Mouse (Mus musculus) lung, adult 2 months (tissue): Measurements from ENCODE around the gene Dgcr6. TPM values are rescaled to one million over a fixed set of nuclear protein-coding genes. Genes with fewer than 3 reads are reported as not detected.
"Not testable (repeated sequence)": the region's sequence is repeated elsewhere in the genome, so short reads cannot be mapped to it uniquely, and the experiment has no call there.

Experiments
- DNase-seq: peaks from one replicate; pipeline ENCODE4 v3.0.0; 2022
- H3K4me1 ChIP-seq: fragments of 200-500 bp; 2 replicates; pipeline ENCODE4 v1.6.1; 2011; ENCODE audit warnings: low read length; ENCODE audit not compliant: control insufficient read depth, insufficient read depth
- H3K4me3 ChIP-seq: fragments of 200-500 bp; replicated peaks from 2 replicates; pipeline ENCODE3; 2011; ENCODE audit warnings: low read depth, mild to moderate bottlenecking, control low read depth, low read length; ENCODE audit errors: extremely low read depth
- CTCF ChIP-seq: fragments of 200-500 bp; IDR thresholded peaks from 2 replicates; pipeline ENCODE4 v1.5.1; 2011; ENCODE audit warnings: mild to moderate bottlenecking, low read length, control low read depth; ENCODE audit not compliant: insufficient read depth
- POLR2A ChIP-seq: fragments of 200-500 bp; IDR thresholded peaks from 2 replicates; pipeline ENCODE4 v1.6.1; 2011; ENCODE audit warnings: low read depth, mild to moderate bottlenecking, control low read depth, low read length, borderline replicate concordance; ENCODE audit errors: extremely low read depth
- WGBS: fragments of 180-500 bp; shearing (Covaris S2); methylation state at CpG from one replicate; pipeline ENCODE4 v1.1.7; 2018; 5-methylcytosine and 5-hydroxymethylcytosine counted together
- polyA plus RNA-seq: library from polyadenylated mRNA; depleted of rRNA; stranded (reverse); fragments of >200 nt; gene quantifications from 2 replicates; pipeline ENCODE4 v1.2.3, GENCODE M21; 2012; rRNA removed

The Dgcr6 gene
- polyA plus RNA-seq, result 54.6 and 59.2 TPM in 2 replicates

DNA sequence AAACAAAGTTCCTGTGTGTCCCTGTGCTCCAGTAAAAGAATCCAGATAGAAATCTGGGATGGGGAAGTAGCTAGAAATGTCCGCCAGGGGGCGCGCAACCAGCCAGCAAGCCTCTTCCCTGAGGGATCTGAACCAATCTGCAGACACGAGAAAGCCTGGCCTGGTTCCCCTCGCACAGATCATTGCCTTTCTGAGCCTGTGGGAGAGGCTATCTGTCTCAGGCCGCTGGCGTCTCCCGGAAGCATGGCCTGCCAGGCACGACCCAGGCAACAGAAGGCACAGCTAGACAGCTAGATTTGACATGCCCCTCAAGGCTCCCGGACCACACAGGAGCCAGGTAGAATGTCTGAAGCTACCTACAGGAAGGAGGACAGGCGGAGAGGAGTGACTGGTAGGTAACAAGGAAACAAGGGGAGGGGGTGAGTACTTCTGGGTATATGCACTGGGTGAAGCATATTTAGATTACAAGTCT is at the start of gene Dgcr6:
TSS of gene Dgcr6 (plus strand) at position 130 of the 472 bp plus-strand sequence.
- no peak for TF ChIP-seq POLR2A
- peak; percentile 79 for TF ChIP-seq CTCF
- WGBS, result 12% methylated on average over 11 of the region's 11 CpGs
- no peak within 1 kb of the TSS for H3K4me3 ChIP-seq
- no peaks in the 10 kb centered on the region for H3K4me1 ChIP-seq
- DNase-seq, result peak; percentile 70

DNA sequence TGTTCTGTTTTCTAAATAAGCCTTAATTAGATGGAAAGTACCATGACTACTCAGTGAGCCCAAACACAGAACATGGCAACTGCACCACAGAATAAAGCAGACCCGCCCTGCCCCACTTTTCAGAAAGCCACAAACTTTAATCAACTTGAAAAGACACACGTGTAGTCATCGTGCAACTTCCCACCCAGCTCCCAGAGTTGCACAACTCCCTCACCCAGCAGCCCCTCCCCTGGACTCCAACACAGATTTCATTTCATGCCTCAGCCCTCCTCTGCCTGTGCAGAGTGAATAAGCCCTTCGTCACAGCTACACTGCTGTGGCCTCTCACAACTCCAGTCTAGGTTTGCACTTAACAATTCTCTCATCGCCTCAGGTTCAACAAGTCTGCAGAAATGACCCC is 48.1 kb upstream of the Dgcr6 start:
- 59% methylated on average over 5 of the region's 5 CpGs for WGBS
- no peak for DNase-seq

DNA sequence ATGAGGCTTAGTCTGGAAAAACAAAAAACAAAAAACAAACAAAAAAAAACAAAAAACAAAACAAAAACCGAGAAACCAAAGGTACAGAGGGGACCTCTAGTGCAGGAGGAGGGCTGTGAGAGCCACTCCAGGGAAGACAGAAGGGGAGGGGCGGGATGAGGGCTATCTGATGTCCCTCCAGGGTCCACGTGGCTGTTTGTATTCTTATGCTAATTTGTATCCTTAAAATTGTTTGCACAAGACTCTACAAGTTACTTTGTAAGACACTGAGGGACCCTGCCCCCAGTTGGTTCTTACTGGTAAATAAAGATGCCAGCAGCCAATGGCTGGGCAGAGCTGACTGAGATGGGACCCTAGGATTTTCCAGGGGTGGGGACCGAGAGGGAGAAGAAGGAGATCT is 45.6 kb upstream of the Dgcr6 start:
- WGBS, result 43% methylated on average over 4 of the region's 4 CpGs
- no peak for TF ChIP-seq CTCF
- no peak for TF ChIP-seq POLR2A
- H3K4me3 ChIP-seq, result no peak overlapping the region

More for the DNA sequence above, 48.1 kb upstream of the Dgcr6 start:
- H3K4me1 ChIP-seq, result no peaks in the 10 kb centered on the region
- no peak overlapping the region for H3K4me3 ChIP-seq
- no peak for TF ChIP-seq CTCF
- TF ChIP-seq POLR2A, result no peak

DNA sequence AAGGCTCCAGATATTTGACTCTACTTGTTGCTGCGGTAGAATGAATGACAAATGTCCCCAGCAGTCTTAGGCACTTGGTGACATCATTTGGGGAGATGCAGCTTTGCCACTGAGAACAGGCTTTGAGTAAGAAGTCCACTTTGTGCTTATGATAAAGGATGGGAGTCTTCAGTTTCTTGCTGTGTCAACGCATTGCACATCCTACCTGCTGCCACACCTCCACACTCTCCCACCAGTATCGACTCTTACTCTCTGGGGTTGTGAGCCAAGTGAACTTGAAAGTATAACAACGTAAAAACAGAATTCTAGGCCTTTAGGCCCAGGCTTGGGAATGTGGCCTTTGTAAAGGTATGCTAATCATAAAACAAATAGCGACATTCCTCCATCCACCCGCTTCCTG is 41.6 kb upstream of the Dgcr6 start:
- no peak for DNase-seq
- WGBS, result 66% methylated on average over 6 of the region's 6 CpGs
- Histone ChIP-seq H3K4me3 (no peak overlapping the region), H3K4me1 (no peaks in the 10 kb centered on the region)
- TF ChIP-seq POLR2A (no peak), CTCF (no peak)

More for the DNA sequence above, 45.6 kb upstream of the Dgcr6 start:
- no peaks in the 10 kb centered on the region for H3K4me1 ChIP-seq
- DNase-seq, result no peak

DNA sequence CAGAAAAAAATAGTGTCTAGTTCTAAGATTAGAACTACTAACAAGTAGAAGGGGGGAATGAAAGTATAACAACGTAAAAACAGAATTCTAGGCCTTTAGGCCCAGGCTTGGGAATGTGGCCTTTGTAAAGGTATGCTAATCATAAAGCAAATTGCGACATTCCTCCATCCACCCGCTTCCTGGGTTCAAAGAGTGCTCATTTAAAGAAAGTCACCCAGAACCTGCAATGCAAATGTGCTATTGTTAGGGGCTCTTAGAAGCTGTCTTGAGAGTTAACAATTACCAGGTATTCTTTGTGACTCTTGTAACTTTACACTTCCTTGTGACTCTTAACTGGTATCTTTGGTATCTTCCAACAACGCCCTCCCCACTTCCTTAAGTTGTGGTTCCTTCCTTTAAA is 36.2 kb upstream of the Dgcr6 start:
- WGBS, result 63% methylated on average over 3 of the region's 4 CpGs
- not testable (repeated sequence) for DNase-seq

DNA sequence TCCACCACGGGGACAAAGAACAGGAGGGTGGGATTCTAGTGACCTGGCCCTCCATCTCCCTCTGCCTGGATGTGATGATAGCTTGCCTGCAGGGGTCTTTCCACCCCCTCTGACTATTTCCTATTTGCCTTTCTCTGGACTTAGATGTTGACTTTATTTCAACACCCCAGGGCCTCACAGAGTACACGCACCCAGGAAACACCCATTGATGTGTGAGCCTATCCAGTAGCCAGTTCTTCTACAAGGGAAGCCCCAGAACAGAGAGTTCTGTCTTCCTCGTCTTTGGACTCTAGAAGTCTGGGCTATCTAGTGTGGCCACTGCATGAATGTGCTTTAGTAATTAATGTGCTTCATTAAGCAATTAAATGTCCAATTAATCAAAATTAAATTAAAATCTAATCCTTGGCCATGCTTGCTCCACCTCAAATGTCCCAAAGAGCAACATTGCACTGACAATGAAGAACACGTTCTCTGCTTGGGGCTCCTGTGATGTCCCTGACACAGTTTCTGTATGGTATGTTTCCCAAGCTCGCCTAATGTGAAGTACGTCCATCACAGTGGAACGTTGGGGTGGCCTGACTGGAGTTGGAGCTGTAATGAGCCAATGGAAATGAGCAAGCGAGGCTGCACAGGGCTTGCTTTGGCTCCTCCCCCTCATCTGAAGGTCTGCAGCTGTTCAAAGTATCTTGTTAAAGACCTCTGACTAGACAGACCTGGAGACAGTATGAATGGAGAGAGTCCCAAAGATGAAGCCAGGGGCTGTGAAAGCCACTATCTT is 29.7 kb upstream of the Dgcr6 start:
- WGBS, result 66% methylated on average over 8 of the region's 8 CpGs
- no peak for DNase-seq
- H3K4me1 ChIP-seq, result no peaks in the 10 kb centered on the region
- no peak overlapping the region for H3K4me3 ChIP-seq
- TF ChIP-seq POLR2A (no peak), CTCF (no peak)

More for the DNA sequence above, 36.2 kb upstream of the Dgcr6 start:
- not testable (repeated sequence) for H3K4me1 ChIP-seq, H3K4me3 ChIP-seq

DNA sequence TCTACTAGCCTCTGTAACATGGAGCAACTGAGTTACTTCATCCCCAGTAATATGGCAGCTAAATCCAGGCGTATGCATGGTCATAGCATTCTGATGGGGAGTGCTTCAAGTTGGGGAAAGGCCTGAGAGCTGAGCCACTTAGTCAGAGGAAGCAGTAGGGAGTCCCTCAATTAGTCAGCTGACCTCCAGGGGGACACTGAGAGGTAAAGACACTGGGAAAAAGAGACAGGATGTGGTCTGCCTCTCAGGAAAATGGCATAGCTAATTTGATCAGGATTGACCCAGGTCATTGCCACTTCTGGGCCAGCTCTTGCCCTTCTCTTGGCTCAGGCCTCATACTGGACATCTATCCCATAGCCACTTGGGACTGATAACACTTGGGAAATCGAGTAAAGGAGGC is 25.3 kb upstream of the Dgcr6 start:
- no peak for DNase-seq
- Histone ChIP-seq H3K4me1 (no peaks in the 10 kb centered on the region), H3K4me3 (no peak overlapping the region)
- WGBS, result 53% methylated on average over 2 of the region's 2 CpGs
- TF ChIP-seq CTCF (no peak), POLR2A (no peak)

DNA sequence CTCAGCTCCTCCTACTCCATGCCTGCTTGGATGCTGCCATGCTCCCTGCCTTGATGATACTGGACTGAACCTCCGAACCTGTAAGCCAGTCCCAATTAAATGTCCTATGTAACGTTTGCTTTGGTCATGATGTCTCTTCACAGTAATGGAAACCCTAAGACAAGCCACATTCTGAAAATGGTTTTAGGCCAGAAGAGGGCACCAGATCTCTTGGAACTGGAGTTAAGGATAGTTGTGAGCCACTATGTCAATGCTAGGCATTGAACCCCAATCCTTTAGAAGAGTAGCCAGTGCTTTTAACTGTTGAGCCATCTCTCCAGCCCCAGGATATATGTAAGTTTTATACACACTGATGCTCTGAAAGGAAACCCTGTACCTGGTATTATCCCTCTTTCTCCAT is 20.9 kb upstream of the Dgcr6 start:
- Histone ChIP-seq H3K4me1 (no peaks in the 10 kb centered on the region), H3K4me3 (no peak overlapping the region)
- DNase-seq, result no peak
- TF ChIP-seq CTCF (no peak), POLR2A (no peak)
- 49% methylated on average over 2 of the region's 2 CpGs for whole genome bisulfite sequencing

DNA sequence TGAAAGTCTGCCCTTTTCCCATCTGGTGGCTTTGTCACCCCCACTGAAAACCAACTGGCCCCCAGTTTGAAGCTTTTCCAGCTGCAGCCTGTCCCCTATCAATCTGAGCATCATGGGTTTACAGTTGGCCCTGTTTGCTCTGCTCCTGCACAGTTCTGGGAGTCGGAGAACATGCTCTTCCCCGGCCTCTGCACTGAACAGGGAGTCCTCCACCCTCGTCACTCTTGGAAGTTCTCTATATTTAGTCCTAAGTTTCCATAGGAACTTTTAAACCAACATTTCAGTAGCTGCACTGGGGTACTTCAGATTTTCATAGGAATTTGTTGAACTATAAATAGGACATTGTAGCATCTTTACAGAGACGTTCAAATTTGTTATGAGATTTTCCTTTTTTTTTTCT is 19.4 kb upstream of the Dgcr6 start:
- TF ChIP-seq CTCF, result no peak
- TF ChIP-seq POLR2A, result no peak
- no peak for DNase-seq
- Histone ChIP-seq H3K4me1 (no peaks in the 10 kb centered on the region), H3K4me3 (no peak overlapping the region)
- 54% methylated on average over 4 of the region's 4 CpGs for WGBS

DNA sequence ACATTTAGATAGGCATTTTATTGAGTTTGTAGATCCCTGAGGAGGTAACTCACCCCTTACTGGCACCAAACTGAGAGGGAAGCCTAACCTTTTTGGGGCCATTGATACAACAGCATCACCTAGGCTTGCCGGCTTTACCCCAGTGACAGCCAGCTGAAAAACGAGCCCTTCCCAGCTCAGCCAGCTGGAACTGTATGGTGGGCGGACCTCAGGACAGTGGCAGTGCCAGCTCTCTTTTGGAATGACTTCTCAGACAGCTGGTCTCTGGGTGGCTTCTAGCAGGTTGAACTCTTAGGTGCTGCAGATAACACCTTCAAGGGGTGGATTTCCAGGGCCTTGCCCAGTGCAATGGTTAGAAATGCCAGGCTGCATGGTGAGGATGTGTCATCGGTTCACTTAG is 18.4 kb upstream of the Dgcr6 start:
- no peak for DNase-seq
- 63% methylated on average over 4 of the region's 4 CpGs for WGBS
- no peaks in the 10 kb centered on the region for H3K4me1 ChIP-seq
- H3K4me3 ChIP-seq, result no peak overlapping the region
- no peak for TF ChIP-seq POLR2A
- TF ChIP-seq CTCF, result no peak
